ENCODE assay signal across 8 mouse cellular contexts in the genomic region with DNA sequence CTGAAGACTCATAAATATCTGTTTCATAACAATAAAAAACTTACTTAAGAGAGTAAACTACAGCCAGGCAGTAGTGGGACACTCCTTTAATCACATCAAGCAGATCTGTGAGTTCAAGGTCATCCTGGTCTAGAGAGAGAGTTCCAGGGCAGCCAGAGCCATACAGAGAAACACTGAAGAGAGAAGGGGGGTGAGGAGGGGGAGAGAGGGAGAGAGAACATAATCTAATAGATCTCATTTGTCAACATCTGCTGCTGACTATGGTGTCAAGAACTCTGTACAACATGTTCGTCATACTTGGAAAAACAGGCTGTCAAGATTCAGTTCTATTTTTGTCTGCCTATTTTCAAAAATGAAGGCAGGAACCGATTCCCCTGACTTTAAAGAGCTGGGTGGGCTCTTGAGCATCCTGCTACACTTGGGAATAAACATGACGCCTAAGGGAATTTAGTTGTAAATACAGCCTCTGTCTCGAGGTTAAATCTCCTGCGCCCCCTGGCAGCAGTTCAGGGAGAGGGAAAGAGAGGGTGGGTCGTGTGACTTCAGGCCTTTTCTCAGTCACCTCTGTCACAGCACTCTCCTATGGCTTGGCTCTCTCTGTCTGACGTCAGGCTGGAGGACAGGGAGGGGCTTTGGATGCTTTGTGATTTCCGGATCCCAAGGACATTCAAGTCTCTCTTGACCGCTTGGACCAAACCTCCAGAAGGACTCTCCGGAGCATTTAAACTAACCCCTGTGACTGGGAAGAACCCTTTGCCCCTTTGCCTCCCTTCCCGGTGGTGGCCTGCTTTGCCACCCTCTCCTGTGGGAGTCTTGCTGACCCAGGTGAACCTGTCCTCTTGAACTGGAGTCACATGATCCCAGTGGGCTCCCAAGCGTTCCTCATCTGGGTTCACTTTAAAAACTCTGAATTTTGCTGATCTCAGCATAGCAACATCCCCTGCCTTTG. TPM values are rescaled to one million over a fixed set of nuclear protein-coding genes. Genes with fewer than 3 reads are reported as not detected.
DNase-seq lines count a peak whose midpoint lies in the region; ATAC-seq and TF ChIP-seq lines count a peak whose summit lies in the region.

No protein-coding gene starts in this region.

- no peaks in the 10 kb centered on the region for H3K9me3 ChIP-seq in heart, embryonic 11.5 days (replicated peaks; ENCODE audit: control insufficient read depth, low read length)
- no peaks in the 10 kb centered on the region for H3K9me3 ChIP-seq in lung, embryonic 15.5 days

- 0 out of 2 replicates have a peak overlapping the region, but pooled peaks have one; percentile 12 for H3K9ac ChIP-seq in heart, embryonic 11.5 days (ENCODE audit: low read depth, low read length)
- H3K9ac ChIP-seq in lung, embryonic 15.5 days: no peak overlapping the region

- no peak overlapping the region for H3K4me3 ChIP-seq in cortical plate, adult 2 months (ENCODE audit: insufficient read depth, low read length)
- H3K4me3 ChIP-seq in heart, embryonic 11.5 days (ENCODE audit: low read depth, low read length): no peak overlapping the region
- H3K4me3 ChIP-seq in lung, embryonic 15.5 days: peak overlapping the region; percentile 8; the same call in 1 of the 2 replicates

- TF ChIP-seq CTCF in cortical plate, adult 2 months (IDR thresholded peaks at IDR 0.05; ENCODE audit: extremely low read depth, insufficient read depth, low read length): peak; percentile 24; the same call in 1 of the 2 replicates

- H3K4me1 ChIP-seq in cortical plate, adult 2 months (ENCODE audit: control insufficient read depth, insufficient read depth, low read length): peaks cover 3% of the 10 kb centered on the region; the same call in 1 of the 2 replicates
- no peaks in the 10 kb centered on the region for H3K4me1 ChIP-seq in heart, embryonic 11.5 days (ENCODE audit: control insufficient read depth, insufficient read depth, low read length)
- peaks cover 7% of the 10 kb centered on the region; the same call in 1 of the 2 replicates for H3K4me1 ChIP-seq in lung, embryonic 15.5 days

- peak overlapping the region; percentile 27 for H3K4me2 ChIP-seq in heart, embryonic 11.5 days
- H3K4me2 ChIP-seq in lung, embryonic 15.5 days: peak overlapping the region; percentile 43

- H3K36me3 ChIP-seq in heart, embryonic 11.5 days (ENCODE audit: control insufficient read depth, insufficient read depth, low read length): no peaks in the 10 kb centered on the region
- no peaks in the 10 kb centered on the region for H3K36me3 ChIP-seq in lung, embryonic 15.5 days

- WGBS in heart, embryonic 11.5 days (ENCODE audit: insufficient replicate concordance): 6% methylated on average over 12 of the region's 12 CpGs
- WGBS in lung, embryonic 15.5 days: 4% methylated on average over 12 of the region's 12 CpGs

- ATAC-seq in heart, embryonic 11.5 days (replicated peaks; ENCODE audit: insufficient number of reproducible peaks, low FRiP score, low TSS enrichment): 0 out of 2 replicates have a peak, but pooled peaks have one; percentile 39
- ATAC-seq in lung, embryonic 15.5 days (ENCODE audit: borderline replicate concordance, extremely low read depth, low FRiP score, low TSS enrichment): peak; percentile 95

- no peaks in the 10 kb centered on the region for H3K27me3 ChIP-seq in heart, embryonic 11.5 days (ENCODE audit: control insufficient read depth, insufficient read depth, low read length)
- no peaks in the 10 kb centered on the region for H3K27me3 ChIP-seq in lung, embryonic 15.5 days

- DNase-seq in right cerebral cortex, postnatal 14 days: peak; percentile 43
- DNase-seq in right cerebral cortex, postnatal 25 days: no peak
- DNase-seq in kidney, adult 8-10 months: peak; percentile 81 to 89
- peak; percentile 78 for DNase-seq in retina, embryonic 14.5 days (ENCODE audit: low spot score)
- DNase-seq in cerebellum, adult 9-10 months: no peak

- H3K27ac ChIP-seq in cortical plate, adult 2 months (ENCODE audit: insufficient read depth, low read length): no peak overlapping the region
- H3K27ac ChIP-seq in heart, embryonic 11.5 days (ENCODE audit: low read depth, low read length): no peak overlapping the region
- no peak overlapping the region for H3K27ac ChIP-seq in lung, embryonic 15.5 days

- TF ChIP-seq POLR2A in cortical plate, adult 2 months (IDR thresholded peaks at IDR 0.05; ENCODE audit: extremely low read depth, insufficient read depth, low read length): no peak

RNA-seq across cellular contexts. Expression of a gene that starts 9.0 kb away (rescaled TPM):
- 34.1 and 39.7 TPM in 2 replicates for polyA plus RNA-seq in cortical plate, adult 2 months (2012; rRNA removed)
- 11.0 and 11.9 TPM in 2 replicates for polyA plus RNA-seq in heart, embryonic 11.5 days (2014; fragmentation: Nextera tagmentation; extraction: Ambion mirVana)
- polyA plus RNA-seq in lung, embryonic 15.5 days (2015; fragmentation: Nextera tagmentation; extraction: Ambion mirVana): 27.0 and 27.4 TPM in 2 replicates

RNA-seq across cellular contexts. Expression of a gene that starts 16.5 kb away (rescaled TPM):
- polyA plus RNA-seq in cortical plate, adult 2 months (2012; rRNA removed): 17.2 and 18.5 TPM in 2 replicates
- polyA plus RNA-seq in heart, embryonic 11.5 days (2014; fragmentation: Nextera tagmentation; extraction: Ambion mirVana): 4.8 and 8.6 TPM in 2 replicates
- 12.8 and 16.2 TPM in 2 replicates for polyA plus RNA-seq in lung, embryonic 15.5 days (2015; fragmentation: Nextera tagmentation; extraction: Ambion mirVana)

Comparison
In these comparisons a context has a peak if more than half of its experiments do, and no peak if none do; other contexts are left out.
1. DNase-seq: peak in right cerebral cortex, postnatal 14 days (single experiment), kidney, adult 8-10 months (2 of 2) and retina, embryonic 14.5 days (single experiment); none in right cerebral cortex, postnatal 25 days (single experiment) and cerebellum, adult 9-10 months (single experiment).